In the genomic region with DNA sequence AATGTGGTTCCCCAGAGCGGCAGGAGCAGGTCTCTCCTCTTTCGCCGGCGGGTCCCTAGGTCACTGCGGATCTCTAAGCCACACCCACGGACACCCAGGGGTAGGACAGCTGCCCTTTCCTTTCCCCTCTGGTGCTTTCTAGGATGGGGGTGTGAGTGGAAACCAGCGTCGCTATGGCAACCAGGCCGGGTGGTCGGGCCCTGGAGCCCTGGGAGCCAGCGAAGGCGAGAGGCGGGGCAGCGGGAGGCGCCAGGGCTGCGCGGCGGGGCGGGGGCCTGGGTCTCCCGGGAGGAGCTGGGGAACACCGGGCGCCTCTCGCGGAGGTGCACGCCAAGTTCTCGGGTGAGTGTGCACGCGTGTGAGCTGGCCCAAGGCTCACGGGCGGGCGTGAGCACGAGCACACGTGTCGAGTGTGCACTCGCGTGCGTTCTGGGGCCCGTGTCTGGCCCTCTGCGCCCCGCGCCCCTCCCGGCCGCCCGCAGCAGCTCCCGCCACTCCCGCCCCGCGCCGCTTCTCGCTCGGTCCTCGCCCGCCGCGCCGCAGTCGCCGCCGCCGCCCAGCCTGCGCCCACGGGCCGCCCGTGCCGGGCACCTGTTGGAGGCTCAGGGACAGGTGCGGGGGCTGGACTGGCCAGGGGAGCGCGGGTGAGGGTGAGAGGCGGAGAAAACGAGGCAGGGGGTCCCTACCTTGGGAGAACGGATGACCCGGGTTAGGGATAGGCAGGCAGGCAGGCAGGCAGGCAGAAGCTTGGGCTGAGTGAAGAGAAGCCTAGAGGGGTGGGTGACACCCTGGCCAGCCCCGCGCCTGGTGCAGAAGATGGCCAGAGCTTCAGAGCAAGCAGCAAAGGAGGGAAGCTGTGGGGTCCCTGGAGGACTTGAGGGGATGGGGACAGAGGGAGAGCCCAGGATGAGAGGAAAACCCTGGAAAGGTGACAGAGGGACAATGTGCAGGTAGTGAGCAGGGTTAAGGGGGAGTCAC, we compare ENCODE assay signal across 10 mouse cellular contexts. TPM values are rescaled to one million over a fixed set of nuclear protein-coding genes. Genes with fewer than 3 reads are reported as not detected.
A peak's percentile ranks its signal among the peaks of the same experiment; 100 is the strongest.
DNase-seq lines count a peak whose midpoint lies in the region; ATAC-seq lines count a peak whose summit lies in the region.
"Had no signal": no experiment of that assay in that cellular context is flagged by ENCODE, and none has a peak within 500 bp of the region (broad histone marks: within the 10 kb centered on the region; RNA-seq: fewer than 3 reads in every experiment).

No protein-coding gene starts in this region.

- H3K27me3 ChIP-seq in erythroblast, embryonic 14.5 days (ENCODE audit: control insufficient read depth) = peaks cover 66% of the 10 kb centered on the region
- H3K27me3 ChIP-seq in hindbrain, embryonic 12.5 days = peaks cover 44% of the 10 kb centered on the region
- peaks cover 7% of the 10 kb centered on the region; the same call in 1 of the 2 replicates for H3K27me3 ChIP-seq in midbrain, embryonic 14.5 days (ENCODE audit: control insufficient read depth, insufficient read depth, low read length)

- DNase-seq in right cerebral cortex, postnatal 10 days (ENCODE audit: low spot score in 2 of 2) = peak; percentile 68 to 69
- DNase-seq in right cerebral cortex, adult 2 months (ENCODE audit: low spot score in 2 of 2) = no peak
- peak; percentile 80 for DNase-seq in midbrain, embryonic 14.5 days
- DNase-seq in spleen, adult 18-20 months = no peak
- DNase-seq in ovary, postnatal 14 days (ENCODE audit: low spot score) = no peak

- peak overlapping the region; percentile 15 for H3K4me3 ChIP-seq in erythroblast, embryonic 14.5 days (replicated peaks)
- peak overlapping the region; percentile 59 for H3K4me3 ChIP-seq in hindbrain, embryonic 12.5 days
- H3K4me3 ChIP-seq in midbrain, embryonic 14.5 days (replicated peaks; ENCODE audit: low read depth, low read length) = peak overlapping the region; percentile 45

- H3K4me2 ChIP-seq in hindbrain, embryonic 12.5 days (replicated peaks) = peak overlapping the region; percentile 100
- peak overlapping the region; percentile 93 for H3K4me2 ChIP-seq in midbrain, embryonic 14.5 days (ENCODE audit: low read length)

- ATAC-seq in erythroblast, adult 5-6 weeks (replicated peaks; ENCODE audit: low FRiP score, poor library complexity, severe bottlenecking) = no peak
- ATAC-seq in hindbrain, embryonic 12.5 days (ENCODE audit: low FRiP score) = peak; percentile 53
- ATAC-seq in midbrain, embryonic 14.5 days (ENCODE audit: low FRiP score, low TSS enrichment) = peak; percentile 65

- H3K27ac ChIP-seq in hindbrain, embryonic 12.5 days = no peak overlapping the region
- H3K27ac ChIP-seq in midbrain, embryonic 14.5 days (replicated peaks; ENCODE audit: low read depth, low read length) = 0 out of 2 replicates have a peak overlapping the region, but pooled peaks have one; percentile 26

- H3K36me3 ChIP-seq in erythroblast, embryonic 14.5 days (ENCODE audit: control insufficient read depth) = peaks cover 16% of the 10 kb centered on the region
- peaks cover 12% of the 10 kb centered on the region for H3K36me3 ChIP-seq in hindbrain, embryonic 12.5 days
- H3K36me3 ChIP-seq in midbrain, embryonic 14.5 days (ENCODE audit: control insufficient read depth, insufficient read depth, low read length) = peaks cover 14% of the 10 kb centered on the region

- under 1% methylated on average over 60 of the region's 74 CpGs for WGBS in hindbrain, embryonic 12.5 days
- WGBS in midbrain, embryonic 14.5 days = under 1% methylated on average over 72 of the region's 74 CpGs

- peaks cover 2% of the 10 kb centered on the region for H3K4me1 ChIP-seq in erythroblast, embryonic 14.5 days (ENCODE audit: control insufficient read depth)
- peaks cover 23% of the 10 kb centered on the region for H3K4me1 ChIP-seq in hindbrain, embryonic 12.5 days
- peaks cover 21% of the 10 kb centered on the region for H3K4me1 ChIP-seq in midbrain, embryonic 14.5 days (ENCODE audit: control insufficient read depth, insufficient read depth, low read length)

- H3K9ac ChIP-seq in hindbrain, embryonic 12.5 days = peak overlapping the region; percentile 78
- H3K9ac ChIP-seq in midbrain, embryonic 14.5 days (replicated peaks; ENCODE audit: low read length) = peak overlapping the region; percentile 55

- peaks cover 8% of the 10 kb centered on the region; the same call in 1 of the 2 replicates for H3K9me3 ChIP-seq in erythroblast, embryonic 14.5 days (ENCODE audit: control insufficient read depth, low read length)
- H3K9me3 ChIP-seq in hindbrain, embryonic 12.5 days (replicated peaks) = no peaks in the 10 kb centered on the region
- no peaks in the 10 kb centered on the region for H3K9me3 ChIP-seq in midbrain, embryonic 14.5 days (ENCODE audit: control insufficient read depth, low read length)

RNA-seq across cellular contexts. Expression of a gene that starts 0.5 kb away (rescaled TPM):
- not detected in 2 replicates for polyA plus RNA-seq in erythroblast, embryonic 14.5 days (2012)
- not detected in 2 replicates for total RNA-seq in erythroblast, adult 5-6 weeks (2015; ENCODE audit: low replicate concordance)
- total RNA-seq in erythroblast, adult 5-6 weeks (2017; ENCODE audit: low replicate concordance) = not detected in 2 replicates
- 4.3 and 4.4 TPM in 2 replicates for polyA plus RNA-seq in hindbrain, embryonic 12.5 days (2016; fragmentation: Nextera tagmentation; extraction: Ambion mirVana)
- polyA plus RNA-seq in midbrain, embryonic 14.5 days (2014; fragmentation: Nextera tagmentation; extraction: Ambion mirVana) = 9.7 and 15.3 TPM in 2 replicates
- total RNA-seq: hematopoietic stem cell, adult 5-6 weeks had no signal

RNA-seq across cellular contexts. Expression of a gene that starts 14.1 kb away (rescaled TPM):
- 24.2 and 26.7 TPM in 2 replicates for polyA plus RNA-seq in erythroblast, embryonic 14.5 days (2012)
- 5.2 and 9.2 TPM in 2 replicates for total RNA-seq in erythroblast, adult 5-6 weeks (2015; ENCODE audit: low replicate concordance)
- total RNA-seq in erythroblast, adult 5-6 weeks (2017; ENCODE audit: low replicate concordance) = 38.2 and 40.8 TPM in 2 replicates
- polyA plus RNA-seq in hindbrain, embryonic 12.5 days (2016; fragmentation: Nextera tagmentation; extraction: Ambion mirVana) = 30.5 and 35.4 TPM in 2 replicates
- polyA plus RNA-seq in midbrain, embryonic 14.5 days (2014; fragmentation: Nextera tagmentation; extraction: Ambion mirVana) = 8.0 and 12.8 TPM in 2 replicates

RNA-seq across cellular contexts. Expression of a gene that starts 14.5 kb away (rescaled TPM):
- polyA plus RNA-seq in erythroblast, embryonic 14.5 days (2012) = 37.6 and 44.8 TPM in 2 replicates
- 14.4 and 35.5 TPM in 2 replicates for total RNA-seq in erythroblast, adult 5-6 weeks (2015; ENCODE audit: low replicate concordance)
- total RNA-seq in erythroblast, adult 5-6 weeks (2017; ENCODE audit: low replicate concordance) = 4.9 and 9.9 TPM in 2 replicates
- 89.0 and 92.6 TPM in 2 replicates for polyA plus RNA-seq in hindbrain, embryonic 12.5 days (2016; fragmentation: Nextera tagmentation; extraction: Ambion mirVana)
- polyA plus RNA-seq in midbrain, embryonic 14.5 days (2014; fragmentation: Nextera tagmentation; extraction: Ambion mirVana) = 93.5 and 95.8 TPM in 2 replicates

RNA-seq across cellular contexts. Expression of a gene that starts 16.3 kb away (rescaled TPM):
- polyA plus RNA-seq in erythroblast, embryonic 14.5 days (2012) = not detected in 2 replicates
- total RNA-seq in erythroblast, adult 5-6 weeks (2015; ENCODE audit: low replicate concordance) = not detected in 2 replicates
- total RNA-seq in erythroblast, adult 5-6 weeks (2017; ENCODE audit: low replicate concordance) = not detected in 2 replicates
- polyA plus RNA-seq in hindbrain, embryonic 12.5 days (2016; fragmentation: Nextera tagmentation; extraction: Ambion mirVana) = not detected in 2 replicates
- polyA plus RNA-seq in midbrain, embryonic 14.5 days (2014; fragmentation: Nextera tagmentation; extraction: Ambion mirVana) = not detected in 2 replicates
- total RNA-seq: CH12.LX; hematopoietic stem cell, adult 5-6 weeks had no signal

RNA-seq across cellular contexts. Expression of a gene that starts 36.8 kb away (rescaled TPM):
- 11.6 and 12.9 TPM in 2 replicates for polyA plus RNA-seq in erythroblast, embryonic 14.5 days (2012)
- 6.9 and 9.6 TPM in 2 replicates for total RNA-seq in erythroblast, adult 5-6 weeks (2015; ENCODE audit: low replicate concordance)
- total RNA-seq in erythroblast, adult 5-6 weeks (2017; ENCODE audit: low replicate concordance) = 17.0 and 31.8 TPM in 2 replicates
- polyA plus RNA-seq in hindbrain, embryonic 12.5 days (2016; fragmentation: Nextera tagmentation; extraction: Ambion mirVana) = 63.5 and 66.6 TPM in 2 replicates
- polyA plus RNA-seq in midbrain, embryonic 14.5 days (2014; fragmentation: Nextera tagmentation; extraction: Ambion mirVana) = 39.0 and 39.5 TPM in 2 replicates

Comparison
In these comparisons a context has a peak if more than half of its experiments do, and no peak if none do; other contexts are left out.
1. DNase-seq: peak in right cerebral cortex, postnatal 10 days (2 of 2) and midbrain, embryonic 14.5 days (single experiment); none in right cerebral cortex, adult 2 months (0 of 2), spleen, adult 18-20 months (0 of 2) and ovary, postnatal 14 days (single experiment).
2. Peak in every context shown above with its lines, with median percentiles within 50 percentile points of each other: H3K4me3 ChIP-seq.